Mouse (Mus musculus) heart, postnatal 0 days (tissue): ENCODE data around the gene Bcl7b. TPM values are rescaled to one million over a fixed set of nuclear protein-coding genes. Genes with fewer than 3 reads are reported as not detected.

Source experiments
- ATAC-seq: fragments of 200-750 bp; cut with Nextera tagmentation; 2 replicates; pipeline ENCODE4 v1.8.0; 2017; ENCODE audit warnings: low read depth, moderate number of reproducible peaks, moderate library complexity; ENCODE audit not compliant: insufficient read depth
- DNase-seq: peaks from one replicate; pipeline ENCODE4 v3.0.0-alpha.2; 2016; ENCODE audit warnings: low spot score
- H3K27ac ChIP-seq: fragments of 300-500 bp; sonication (generic); 2 replicates; pipeline ENCODE4 v1.5.1; 2014; ENCODE audit warnings: low read depth, mild to moderate bottlenecking
- H3K27me3 ChIP-seq: fragments of 300-500 bp; sonication (generic); 2 replicates; pipeline ENCODE4 v1.6.1; 2014; ENCODE audit warnings: low read length, mixed read lengths; ENCODE audit not compliant: control insufficient read depth, insufficient read depth
- H3K36me3 ChIP-seq: fragments of 300-500 bp; sonication (generic); replicated peaks from 2 replicates; pipeline ENCODE4 v1.6.1; 2014; ENCODE audit warnings: low read length, mixed read lengths; ENCODE audit not compliant: control insufficient read depth, insufficient read depth
- H3K4me1 ChIP-seq: fragments of 300-500 bp; sonication (generic); 2 replicates; pipeline ENCODE4 v1.6.1; 2014; ENCODE audit warnings: antibody characterized with exemption; ENCODE audit not compliant: control insufficient read depth, insufficient read depth
- H3K4me2 ChIP-seq: fragments of 300-500 bp; sonication (generic); 2 replicates; pipeline ENCODE4 v1.6.1; 2014; ENCODE audit warnings: low read depth, mild to moderate bottlenecking, low read length, moderate library complexity
- H3K4me3 ChIP-seq: fragments of 300-500 bp; sonication (generic); 2 replicates; pipeline ENCODE4 v1.5.1; 2014; ENCODE audit warnings: low read depth, low read length
- H3K9ac ChIP-seq: fragments of 300-500 bp; sonication (generic); replicated peaks from 2 replicates; pipeline ENCODE4 v1.6.1; 2014; ENCODE audit warnings: low read depth, low read length, mixed read lengths
- H3K9me3 ChIP-seq: fragments of 300-500 bp; sonication (generic); replicated peaks from 2 replicates; pipeline ENCODE4 v1.6.1; 2016; ENCODE audit warnings: low read length; ENCODE audit not compliant: control insufficient read depth
- CTCF ChIP-seq: IDR thresholded peaks from 2 replicates; pipeline ENCODE4 v1.5.1; 2016; ENCODE audit warnings: antibody characterized with exemption, control low read depth, low read depth
- EP300 ChIP-seq: IDR thresholded peaks from 2 replicates; pipeline ENCODE4 v1.6.1; 2016; ENCODE audit warnings: antibody characterized with exemption, low read depth
- WGBS: fragments of 180-500 bp; shearing (Covaris S2); extraction: QIAGEN DNeasy Blood & Tissue Kit; methylation state at CpG from one replicate; pipeline ENCODE4 v1.1.7; 2014; 5-methylcytosine and 5-hydroxymethylcytosine counted together
- polyA plus RNA-seq: library from polyadenylated mRNA; unstranded; fragments of >200 nt; fragmentation: Nextera tagmentation; extraction: Ambion mirVana; gene quantifications from 2 replicates; pipeline ENCODE4 v1.2.1, GENCODE M21; 2015
- total RNA-seq: library from RNA; depleted of rRNA; stranded (reverse); fragments of >200 nt; gene quantifications from 2 replicates; pipeline ENCODE4 v1.2.3, GENCODE M21; 2014; ENCODE audit warnings: low replicate concordance

Bcl7b gene
- total and polyA plus RNA-seq, 2 experiments from 2014 or later, result 10.6 to 54.5 TPM

DNA sequence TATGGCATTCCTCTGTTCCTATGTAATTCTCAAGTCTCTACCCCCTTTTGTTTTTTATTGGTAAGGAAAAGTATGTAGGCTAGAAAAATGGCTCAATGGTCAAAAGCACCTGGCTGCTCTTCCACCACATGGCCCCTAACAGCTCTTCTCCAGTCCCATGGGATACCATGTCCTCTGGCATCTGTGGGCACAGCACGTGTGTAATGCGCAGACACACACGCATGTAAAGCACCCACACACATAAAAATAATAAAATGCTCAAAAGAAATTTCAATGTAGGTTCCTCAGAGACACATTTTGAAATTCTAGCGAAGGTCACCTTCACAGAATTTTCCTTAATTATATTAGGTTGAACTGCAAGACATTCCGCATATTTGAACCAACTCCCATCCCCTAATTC, 1.4 kb downstream of the Bcl7b start:
- peaks cover 8% of the 10 kb centered on the region for H3K4me1 ChIP-seq
- WGBS, result 85% methylated on average over 5 of the region's 5 CpGs
- H3K9ac ChIP-seq, result peak overlapping the region; percentile 88
- H3K27ac ChIP-seq, result peak overlapping the region; percentile 98
- no peak for ATAC-seq
- H3K9me3 ChIP-seq, result no peaks in the 10 kb centered on the region
- no peaks in the 10 kb centered on the region for H3K27me3 ChIP-seq
- DNase-seq, result no peak
- peaks cover 34% of the 10 kb centered on the region for H3K36me3 ChIP-seq
- H3K4me3 ChIP-seq, result peak overlapping the region; percentile 79
- H3K4me2 ChIP-seq, result peak overlapping the region; percentile 76
- no peak for TF ChIP-seq EP300
- TF ChIP-seq CTCF, result no peak

DNA sequence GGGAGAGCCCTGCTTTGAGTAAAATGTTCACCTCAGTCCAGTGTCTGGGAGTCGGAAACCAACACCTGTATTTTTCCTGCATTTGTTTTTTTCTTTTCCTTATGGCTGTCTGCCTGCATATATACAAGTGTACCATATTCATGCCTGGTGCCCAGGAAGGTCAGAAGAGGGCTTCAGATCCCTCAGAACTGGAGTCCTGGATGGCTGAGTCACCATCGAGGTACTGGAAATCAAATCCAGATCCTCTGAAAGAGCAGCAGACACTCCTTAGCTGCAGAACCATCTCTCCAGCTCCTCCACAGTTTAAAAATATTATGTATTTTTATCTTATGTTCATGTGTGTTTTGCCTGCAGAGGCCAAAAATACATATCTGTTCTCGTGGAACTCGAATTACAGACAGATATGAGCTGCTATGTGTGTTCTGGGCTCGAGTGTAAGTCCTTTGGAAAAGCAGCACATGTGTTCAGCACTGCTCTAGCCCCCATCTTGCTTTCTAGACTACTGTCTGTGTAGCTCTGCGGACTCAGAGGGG, 3.7 kb downstream of the Bcl7b start:
- Histone ChIP-seq H3K4me2 (no peak overlapping the region), H3K9ac (no peak overlapping the region), H3K4me3 (no peak overlapping the region), H3K27ac (no peak overlapping the region), H3K9me3 (no peaks in the 10 kb centered on the region), H3K27me3 (no peaks in the 10 kb centered on the region), H3K36me3 (peaks cover 52% of the 10 kb centered on the region), H3K4me1 (peaks cover 8% of the 10 kb centered on the region)
- 87% methylated on average over 6 of the region's 6 CpGs for WGBS
- DNase-seq (no peak), ATAC-seq (no peak)
- TF ChIP-seq EP300, result no peak
- TF ChIP-seq CTCF, result no peak

GRCm38 (mm10) chr5:135172986-135173385, 4.9 kb downstream of the Bcl7b start:
- Histone ChIP-seq H3K4me3 (no peak overlapping the region), H3K36me3 (peaks cover 64% of the 10 kb centered on the region), H3K4me1 (peaks cover 8% of the 10 kb centered on the region), H3K4me2 (no peak overlapping the region), H3K27ac (no peak overlapping the region), H3K9ac (no peak overlapping the region), H3K9me3 (no peaks in the 10 kb centered on the region), H3K27me3 (no peaks in the 10 kb centered on the region)
- 96% methylated on average over 5 of the region's 5 CpGs for WGBS
- TF ChIP-seq EP300 (no peak), CTCF (no peak)
- no peak for DNase-seq
- ATAC-seq, result no peak

DNA sequence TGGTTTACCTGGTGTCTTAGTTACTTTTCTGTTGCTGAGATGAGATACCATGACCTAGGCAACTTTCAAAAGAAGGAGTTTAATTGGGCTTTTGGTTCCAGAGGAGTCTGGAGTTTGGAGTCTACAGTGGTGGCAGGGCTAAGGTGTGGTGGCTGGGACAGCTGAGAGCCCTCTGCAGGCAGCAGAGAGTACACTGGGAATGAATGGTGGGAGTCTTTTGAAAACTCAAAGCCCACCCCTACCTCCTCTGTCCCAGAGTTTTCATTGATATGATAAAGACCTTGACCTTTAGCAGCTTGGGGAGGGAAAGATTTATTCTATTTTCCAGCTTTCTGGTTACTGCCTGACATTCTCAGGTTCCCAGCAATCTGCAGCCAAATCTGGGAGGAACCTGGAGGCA, 7.0 kb downstream of the Bcl7b start:
- no peak for ATAC-seq
- Histone ChIP-seq H3K4me2 (no peak overlapping the region), H3K36me3 (peaks cover 85% of the 10 kb centered on the region), H3K4me1 (no peaks in the 10 kb centered on the region), H3K4me3 (no peak overlapping the region), H3K9me3 (no peaks in the 10 kb centered on the region), H3K9ac (no peak overlapping the region), H3K27ac (no peak overlapping the region), H3K27me3 (no peaks in the 10 kb centered on the region)
- no peak for DNase-seq
- no peak for TF ChIP-seq CTCF
- no peak for TF ChIP-seq EP300

DNA sequence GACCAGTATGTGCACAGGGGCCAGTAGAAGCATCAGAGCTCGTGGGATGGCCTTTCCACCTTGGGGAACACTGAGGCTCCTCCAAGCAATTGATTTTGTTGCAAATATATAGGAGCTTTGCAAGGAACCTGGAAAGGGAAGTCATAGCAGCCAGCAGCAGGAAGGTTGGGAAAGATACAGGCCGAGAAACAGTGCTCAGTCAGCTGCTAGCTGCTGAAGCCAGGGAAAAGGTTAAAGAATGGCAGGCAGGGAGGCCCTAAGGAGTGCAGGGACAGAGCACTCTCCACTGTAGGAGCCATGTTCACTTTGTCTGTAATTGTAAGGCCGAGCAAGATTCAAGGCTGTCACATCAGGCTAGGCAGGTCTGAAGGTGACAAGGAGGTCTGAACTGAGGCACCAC, 10.4 kb downstream of the Bcl7b start:
- Histone ChIP-seq H3K36me3 (peaks cover 88% of the 10 kb centered on the region), H3K4me2 (no peak overlapping the region), H3K27ac (no peak overlapping the region), H3K27me3 (no peaks in the 10 kb centered on the region), H3K9me3 (no peaks in the 10 kb centered on the region), H3K4me1 (no peaks in the 10 kb centered on the region), H3K4me3 (no peak overlapping the region), H3K9ac (no peak overlapping the region)
- WGBS, result 63% methylated on average over 3 of the region's 3 CpGs
- ATAC-seq (no peak), DNase-seq (no peak)
- TF ChIP-seq CTCF (no peak), EP300 (no peak)

GRCm38 (mm10) chr5:135178996-135179395, 10.9 kb downstream of the Bcl7b start:
- Histone ChIP-seq H3K27me3 (no peaks in the 10 kb centered on the region), H3K27ac (no peak overlapping the region), H3K4me1 (no peaks in the 10 kb centered on the region), H3K36me3 (peaks cover 85% of the 10 kb centered on the region), H3K4me3 (no peak overlapping the region), H3K4me2 (no peak overlapping the region), H3K9ac (no peak overlapping the region), H3K9me3 (no peaks in the 10 kb centered on the region)
- WGBS, result 89% methylated on average over 4 of the region's 4 CpGs
- ATAC-seq (no peak; the same call in 1 of the 2 replicates), DNase-seq (no peak)
- TF ChIP-seq CTCF, result no peak
- no peak for TF ChIP-seq EP300
